Mouse (Mus musculus) kidney, adult 2 months (tissue): ENCODE results near the gene Cdc42se2.

ENCODE experiments used
- CTCF ChIP-seq: fragments of 200-500 bp; conservative IDR thresholded peaks from 2 replicates; pipeline ENCODE4 v1.5.1; 2011; ENCODE audit warnings: low read depth, mild to moderate bottlenecking, control low read depth, low read length, moderate library complexity, mixed read lengths; ENCODE audit not compliant: insufficient read depth, insufficient read length
- POLR2A ChIP-seq: fragments of 200-500 bp; IDR thresholded peaks from one replicate; pipeline ENCODE4 v1.6.1; 2011; ENCODE audit warnings: low read depth, low read length, control low read depth

- TF ChIP-seq CTCF, result no peak
- TF ChIP-seq POLR2A, result no peak
Observed at GRCm38 (mm10) chr11:54771549-54771948, 15.9 kb downstream of the Cdc42se2 start.
